In genomic region chr16:49966251-49966588, GRCm38 (mm10) we compare ENCODE assay signal across 17 mouse cellular contexts.
DNase-seq lines count a peak whose midpoint lies in the region; ATAC-seq lines count a peak whose summit lies in the region.
"Had no signal": no experiment of that assay in that cellular context is flagged by ENCODE, and none has a peak within 500 bp of the region (broad histone marks: within the 10 kb centered on the region; RNA-seq: fewer than 3 reads in every experiment).

No protein-coding gene starts in this region.

- H3K4me1 ChIP-seq in lung, embryonic 15.5 days: peaks cover 42% of the 10 kb centered on the region
- peaks cover 30% of the 10 kb centered on the region for H3K4me1 ChIP-seq in intestine, embryonic 14.5 days (replicated peaks; ENCODE audit: control insufficient read depth, insufficient read depth, low read length)
- H3K4me1 ChIP-seq in liver, embryonic 12.5 days: peaks cover 25% of the 10 kb centered on the region
- peaks cover 4% of the 10 kb centered on the region for H3K4me1 ChIP-seq in stomach, embryonic 15.5 days

- H3K36me3 ChIP-seq in lung, embryonic 15.5 days: no peaks in the 10 kb centered on the region
- no peaks in the 10 kb centered on the region for H3K36me3 ChIP-seq in intestine, embryonic 14.5 days (ENCODE audit: control insufficient read depth, insufficient read depth, low read length)
- no peaks in the 10 kb centered on the region for H3K36me3 ChIP-seq in liver, embryonic 12.5 days
- no peaks in the 10 kb centered on the region for H3K36me3 ChIP-seq in stomach, embryonic 15.5 days
- H3K36me3 ChIP-seq: limb, embryonic 12.5 days; midbrain, embryonic 12.5 days had no signal

- H3K9ac ChIP-seq in lung, embryonic 15.5 days: no peak overlapping the region
- no peak overlapping the region for H3K9ac ChIP-seq in intestine, embryonic 14.5 days (ENCODE audit: low read length)
- no peak overlapping the region for H3K9ac ChIP-seq in liver, embryonic 12.5 days
- H3K9ac ChIP-seq in stomach, embryonic 15.5 days: no peak overlapping the region
- H3K9ac ChIP-seq: forebrain, embryonic 13.5 days; limb, embryonic 12.5 days; midbrain, embryonic 12.5 days had no signal

- no peaks in the 10 kb centered on the region for H3K9me3 ChIP-seq in lung, embryonic 15.5 days
- H3K9me3 ChIP-seq in intestine, embryonic 14.5 days (ENCODE audit: control insufficient read depth, low read length): no peaks in the 10 kb centered on the region
- H3K9me3 ChIP-seq in liver, embryonic 12.5 days (replicated peaks): no peaks in the 10 kb centered on the region
- no peaks in the 10 kb centered on the region for H3K9me3 ChIP-seq in stomach, embryonic 15.5 days
- H3K9me3 ChIP-seq: forebrain, embryonic 13.5 days; limb, embryonic 12.5 days; midbrain, embryonic 12.5 days had no signal

- 35% methylated on average over 2 of the region's 2 CpGs for WGBS in lung, embryonic 15.5 days
- 35% methylated on average over 2 of the region's 2 CpGs for WGBS in intestine, embryonic 14.5 days
- WGBS in liver, embryonic 12.5 days (ENCODE audit: insufficient replicate concordance): 54% methylated on average over 2 of the region's 2 CpGs
- WGBS in stomach, embryonic 15.5 days: 57% methylated on average over 2 of the region's 2 CpGs

- no peaks in the 10 kb centered on the region for H3K27me3 ChIP-seq in lung, embryonic 15.5 days
- H3K27me3 ChIP-seq in intestine, embryonic 14.5 days (replicated peaks; ENCODE audit: control insufficient read depth, insufficient read depth, low read length): no peaks in the 10 kb centered on the region
- H3K27me3 ChIP-seq in liver, embryonic 12.5 days (replicated peaks): no peaks in the 10 kb centered on the region; the same call in 1 of the 2 replicates
- H3K27me3 ChIP-seq in stomach, embryonic 15.5 days (replicated peaks): no peaks in the 10 kb centered on the region
- H3K27me3 ChIP-seq: forebrain, embryonic 13.5 days; limb, embryonic 12.5 days; midbrain, embryonic 12.5 days had no signal

- no peak overlapping the region for H3K4me3 ChIP-seq in lung, embryonic 15.5 days
- no peak overlapping the region for H3K4me3 ChIP-seq in intestine, embryonic 14.5 days (ENCODE audit: low read depth, low read length)
- no peak overlapping the region for H3K4me3 ChIP-seq in liver, embryonic 12.5 days
- H3K4me3 ChIP-seq in stomach, embryonic 15.5 days (replicated peaks): no peak overlapping the region
- H3K4me3 ChIP-seq: forebrain, embryonic 13.5 days; limb, embryonic 12.5 days; midbrain, embryonic 12.5 days had no signal

- peak overlapping the region; percentile 70 for H3K27ac ChIP-seq in lung, embryonic 15.5 days
- 0 out of 2 replicates have a peak overlapping the region, but pooled peaks have one; percentile 59 for H3K27ac ChIP-seq in intestine, embryonic 14.5 days (ENCODE audit: low read depth)
- no peak overlapping the region; the same call in 1 of the 2 replicates for H3K27ac ChIP-seq in liver, embryonic 12.5 days
- H3K27ac ChIP-seq in stomach, embryonic 15.5 days: peak overlapping the region; percentile 67; the same call in 1 of the 2 replicates
- H3K27ac ChIP-seq: forebrain, embryonic 13.5 days; hindbrain, postnatal 0 days; limb, embryonic 12.5 days had no signal

- no peak for DNase-seq in lung, postnatal 36 days
- peak; percentile 64 for DNase-seq in intestine, embryonic 14.5 days (ENCODE audit: low spot score)
- DNase-seq in adrenal gland, postnatal 36 days: no peak
- DNase-seq: adrenal gland, adult 2 months; cerebellum, adult 11-12 months; cerebellum, postnatal 36 days; heart, postnatal 4 days; kidney, adult 9 months; lung, postnatal 14 days had no signal

- no peak overlapping the region for H3K4me2 ChIP-seq in lung, embryonic 15.5 days
- H3K4me2 ChIP-seq in intestine, embryonic 14.5 days (ENCODE audit: low read length): no peak overlapping the region
- H3K4me2 ChIP-seq in liver, embryonic 12.5 days: no peak overlapping the region
- no peak overlapping the region for H3K4me2 ChIP-seq in stomach, embryonic 15.5 days
- H3K4me2 ChIP-seq: forebrain, embryonic 13.5 days; limb, embryonic 12.5 days; midbrain, embryonic 12.5 days had no signal

- no peak for ATAC-seq in lung, embryonic 15.5 days (ENCODE audit: borderline replicate concordance, extremely low read depth, low FRiP score, low TSS enrichment)
- peak; percentile 56; the same call in 1 of the 2 replicates for ATAC-seq in intestine, embryonic 14.5 days (replicated peaks; ENCODE audit: low FRiP score, low TSS enrichment, low read depth)
- ATAC-seq in liver, embryonic 12.5 days: peak; percentile 68; the same call in 1 of the 2 replicates
- ATAC-seq in stomach, embryonic 15.5 days (ENCODE audit: insufficient read depth, low FRiP score, low read depth): no peak
- no peak for ATAC-seq in frontal cortex, adult (ENCODE audit: low TSS enrichment)

Comparison
In these comparisons a context has a peak if more than half of its experiments do, and no peak if none do; other contexts are left out.
1. ATAC-seq: peak in intestine, embryonic 14.5 days (single experiment) and liver, embryonic 12.5 days (single experiment); none in lung, embryonic 15.5 days (single experiment), stomach, embryonic 15.5 days (single experiment) and frontal cortex, adult (single experiment).